Mouse (Mus musculus) urinary bladder, postnatal 25 days (tissue): Measurements from ENCODE around the gene Txnrd2.
A peak's percentile ranks its signal among the peaks of the same experiment; 100 is the strongest.

ENCODE experiments used
- DNase-seq: peaks from one replicate; pipeline ENCODE4 v3.0.0; 2022; ENCODE audit warnings: low spot score

Txnrd2 gene

DNA sequence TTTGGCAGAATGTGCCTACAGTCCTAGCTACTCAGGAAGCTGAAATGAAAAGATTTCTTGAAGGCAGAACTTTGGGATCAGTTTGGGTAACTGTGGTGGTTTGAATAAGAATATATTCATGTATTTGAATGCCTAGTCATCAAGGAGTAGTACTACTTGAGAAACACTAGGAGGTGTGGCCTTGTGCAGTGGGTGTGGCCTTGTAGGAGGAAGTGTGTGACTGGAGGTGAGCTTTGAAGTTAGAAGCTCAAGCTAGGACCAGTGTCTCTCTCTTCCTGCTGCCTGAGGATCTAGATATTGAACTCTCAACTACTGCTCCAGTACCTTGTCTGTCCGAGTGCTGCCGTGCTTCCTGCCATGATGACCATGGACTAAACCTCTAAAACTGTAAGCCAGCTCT, 59.9 kb downstream of the Txnrd2 start:
- no peak for DNase-seq

DNA sequence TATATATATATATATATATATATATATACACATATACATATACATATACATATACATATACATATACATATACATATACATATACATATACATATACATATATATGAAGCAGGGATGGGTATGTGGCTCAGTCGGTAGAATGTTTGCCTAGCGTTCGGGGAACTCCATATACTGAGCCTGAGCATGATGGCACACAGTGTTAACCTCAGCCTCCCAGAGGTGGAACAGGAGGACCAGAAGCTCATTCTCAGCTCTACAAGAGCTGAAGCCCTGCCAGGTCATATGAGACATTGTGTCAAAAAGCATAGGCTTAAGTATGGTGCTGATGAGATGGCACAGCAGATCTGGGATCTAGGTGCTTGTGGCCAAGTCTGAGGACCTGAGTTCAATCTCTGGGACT, 64.1 kb downstream of the Txnrd2 start:
- no peak for DNase-seq

DNA sequence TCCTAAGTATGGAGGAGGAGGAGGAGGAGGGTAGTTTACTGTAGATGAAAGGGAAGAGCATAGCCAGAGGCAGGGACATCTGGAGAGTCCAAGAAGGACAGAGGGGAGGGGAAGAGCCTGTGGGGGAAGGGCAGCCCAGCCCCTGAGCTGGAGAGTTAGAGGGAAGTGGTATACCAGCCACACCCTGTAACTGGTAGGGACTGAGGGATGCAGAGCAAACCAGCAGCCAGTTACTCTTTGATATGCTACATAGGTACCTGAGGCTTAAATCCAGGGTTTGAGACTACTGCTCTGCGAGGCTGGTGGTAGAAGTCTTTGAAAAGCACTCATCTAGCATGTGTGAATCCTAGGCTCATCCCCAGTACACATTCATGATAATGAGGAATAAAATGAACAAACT, 64.7 kb downstream of the Txnrd2 start:
- DNase-seq: no peak

DNA sequence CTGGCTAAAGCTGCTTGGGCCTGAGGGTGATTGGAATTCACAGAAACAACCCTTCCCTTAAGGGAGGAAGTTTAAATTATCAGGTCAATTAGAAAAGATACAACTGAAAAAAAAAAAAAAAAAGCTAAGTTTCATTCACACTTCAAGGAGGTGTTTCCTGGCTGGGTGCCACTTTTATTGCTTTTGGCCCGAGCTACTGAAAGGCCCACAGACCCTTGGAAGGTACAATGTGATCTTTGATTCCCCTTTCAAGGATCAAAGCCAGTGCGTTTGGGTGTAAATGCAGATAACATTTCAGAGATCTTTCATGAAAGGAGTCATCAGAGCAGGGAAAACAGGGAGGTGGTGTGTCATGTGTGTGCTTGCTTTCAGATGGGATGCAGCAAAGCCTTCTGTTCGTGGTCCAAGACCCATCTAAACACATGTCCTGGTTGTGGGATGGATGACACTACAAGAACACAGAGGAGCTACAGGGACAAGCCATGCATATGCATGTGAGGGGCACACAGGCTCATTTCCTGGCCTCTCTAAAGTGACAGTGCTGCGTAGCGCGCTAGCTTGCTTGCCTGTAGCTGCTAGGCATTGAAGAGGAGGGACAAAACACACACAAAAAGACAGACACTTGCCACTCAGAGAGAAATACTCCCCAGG, 71.8 kb downstream of the Txnrd2 start:
- no peak for DNase-seq

DNA sequence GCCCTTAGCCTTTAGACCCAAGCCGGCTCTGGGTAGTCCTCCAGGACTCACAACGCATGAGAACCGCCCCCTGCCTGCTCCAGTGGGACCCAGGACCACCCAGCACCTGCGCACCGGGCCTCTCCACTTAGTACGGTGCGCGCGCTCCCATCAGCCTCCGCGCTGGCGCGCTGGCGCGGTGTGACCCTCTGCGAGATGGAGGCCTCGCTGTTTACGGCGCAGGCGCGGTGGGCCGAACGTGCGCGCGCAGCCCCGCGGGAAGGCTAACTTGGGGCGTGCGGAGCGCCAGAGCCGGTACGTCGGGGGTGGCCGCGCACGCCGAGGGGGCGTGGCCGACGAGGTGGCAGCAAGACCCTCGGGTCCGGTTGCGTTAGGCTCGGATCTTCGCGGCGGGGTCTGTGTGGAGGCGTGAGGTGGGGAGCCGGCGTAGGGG, 72.4 kb downstream of the Txnrd2 start, which contains the start of the genes Gnb1l and Rtl10:
TSS of gene Gnb1l (plus strand) at position 156 of the 433 bp plus-strand sequence.
TSS of gene Rtl10 (plus strand) at position 344 of the 433 bp plus-strand sequence.
- peak; percentile 97 for DNase-seq

DNA sequence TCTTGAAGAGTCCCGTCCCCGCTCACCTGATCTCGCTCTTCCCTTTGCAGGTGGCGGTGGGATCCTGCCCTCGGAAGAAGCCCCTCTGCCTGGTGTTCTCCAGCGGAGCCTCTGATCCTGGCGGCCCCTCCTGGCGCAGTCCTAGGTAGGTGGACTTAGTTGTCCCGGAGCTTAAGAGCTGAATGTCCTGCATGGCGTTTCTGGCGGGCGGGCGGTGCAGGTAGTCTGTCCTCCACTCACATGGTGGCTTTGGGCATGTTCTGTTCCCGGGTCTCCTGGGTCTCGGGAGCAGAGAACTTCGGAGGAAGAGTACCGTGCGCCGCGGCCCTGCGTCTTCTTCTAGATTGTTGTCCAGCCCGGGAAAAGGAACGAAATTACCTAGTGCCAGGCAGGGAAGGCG, 72.8 kb downstream of the Txnrd2 start:
- no peak for DNase-seq

DNA sequence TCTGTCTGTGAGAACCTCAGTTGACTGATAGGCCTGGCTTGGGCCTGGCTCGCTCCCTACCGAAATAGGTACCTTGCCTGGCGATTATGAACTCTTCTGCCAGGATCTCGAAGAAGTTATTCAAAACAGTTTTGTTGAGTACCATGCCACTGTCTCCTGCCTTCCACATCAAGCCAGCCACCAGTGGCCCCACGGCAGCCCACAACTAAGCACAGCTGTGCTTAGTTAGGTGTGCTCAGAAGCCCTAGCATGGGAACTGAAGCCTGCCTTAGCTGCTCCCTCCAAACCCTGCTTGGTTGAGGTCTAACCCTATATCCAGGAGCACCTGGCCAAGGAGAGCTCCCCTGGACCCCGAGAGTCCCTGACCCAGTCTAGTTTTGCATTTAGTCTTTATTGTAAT, 75.3 kb downstream of the Txnrd2 start:
- no peak for DNase-seq

DNA sequence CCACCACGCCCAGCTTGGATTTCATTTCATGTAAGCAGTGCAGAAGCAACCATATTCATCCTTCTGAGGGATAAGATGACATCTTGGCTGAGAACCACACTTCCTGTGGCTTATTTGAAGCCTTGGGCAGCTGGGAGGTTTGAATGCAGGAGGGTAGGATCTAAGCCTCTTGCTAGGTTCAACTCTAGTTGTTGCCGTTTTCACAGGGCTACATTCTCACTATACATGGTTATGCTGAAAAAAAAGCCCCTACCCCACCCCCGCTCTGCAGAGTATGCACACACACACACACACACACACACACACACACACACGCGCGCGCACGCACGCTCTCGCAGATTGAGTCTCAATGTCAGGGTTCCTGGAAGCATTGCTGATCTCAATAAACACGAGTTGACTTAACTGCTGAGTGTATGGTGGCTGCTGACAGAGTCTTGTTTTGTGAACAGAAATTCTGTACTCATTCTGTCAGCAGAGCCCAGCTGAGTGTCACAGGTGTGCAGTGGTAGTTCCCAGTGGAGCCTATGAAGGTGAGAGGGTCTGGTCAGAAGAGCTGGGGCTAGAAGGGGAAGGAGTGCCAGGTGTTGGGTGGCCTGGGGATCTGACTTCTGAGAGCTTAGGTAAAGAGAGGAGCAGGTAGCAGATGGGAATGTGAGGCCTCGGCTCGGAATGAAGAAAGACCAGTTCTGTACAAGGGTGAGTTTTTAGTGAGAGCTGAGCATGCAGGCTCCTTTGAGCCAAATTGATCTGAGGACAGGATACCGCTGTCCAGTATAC, 77.6 kb downstream of the Txnrd2 start:
- DNase-seq: no peak

DNA sequence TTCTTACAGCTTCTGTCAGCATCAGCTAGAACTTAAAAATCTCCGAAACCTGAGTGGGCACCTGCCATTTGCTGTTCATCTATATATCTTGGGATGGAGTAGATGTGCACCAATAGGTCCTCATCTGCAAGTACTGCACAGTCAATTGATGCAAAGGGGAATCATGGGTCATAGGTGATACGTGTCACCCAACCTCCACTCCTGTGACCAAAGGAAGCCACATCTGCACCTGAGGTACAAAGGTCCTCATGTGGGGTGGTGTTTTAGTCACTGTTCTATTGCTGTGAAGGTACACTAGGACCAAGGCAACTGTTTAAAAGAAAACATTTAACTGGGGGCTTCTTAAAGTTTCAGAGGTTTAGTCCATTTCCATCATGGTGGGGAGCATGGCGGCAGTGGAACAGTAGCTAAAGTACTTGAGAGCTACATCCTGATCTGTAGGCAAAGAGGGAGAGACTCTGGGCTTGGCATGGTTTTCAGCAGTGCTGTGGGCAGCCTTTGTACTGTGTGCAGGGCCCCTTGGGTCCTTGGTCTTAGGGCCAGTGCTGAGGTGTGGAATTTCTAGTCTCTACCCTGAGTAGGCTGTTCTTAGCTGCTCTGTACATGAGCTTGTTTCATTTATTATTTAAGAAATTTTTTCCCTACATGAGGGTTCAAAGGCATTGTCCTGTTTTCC, 80.5 kb downstream of the Txnrd2 start:
- DNase-seq: no peak

DNA sequence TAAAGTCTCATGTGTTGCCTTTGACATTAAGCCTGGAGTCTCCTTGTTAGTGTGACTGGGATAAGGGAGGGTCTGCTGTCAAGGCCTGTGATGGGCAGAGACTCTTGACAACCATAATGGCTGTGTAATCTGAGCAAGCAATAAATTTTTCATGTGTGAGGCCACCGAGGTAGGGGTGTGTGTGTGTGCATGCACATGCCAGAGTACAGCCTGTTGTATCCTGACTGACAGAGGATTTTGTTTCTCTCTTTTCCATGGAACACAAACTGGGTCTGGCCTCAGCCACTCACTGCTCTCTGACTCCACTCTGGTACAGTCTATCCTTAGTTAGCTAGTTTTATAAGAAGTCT, 81.0 kb downstream of the Txnrd2 start:
- DNase-seq: no peak

DNA sequence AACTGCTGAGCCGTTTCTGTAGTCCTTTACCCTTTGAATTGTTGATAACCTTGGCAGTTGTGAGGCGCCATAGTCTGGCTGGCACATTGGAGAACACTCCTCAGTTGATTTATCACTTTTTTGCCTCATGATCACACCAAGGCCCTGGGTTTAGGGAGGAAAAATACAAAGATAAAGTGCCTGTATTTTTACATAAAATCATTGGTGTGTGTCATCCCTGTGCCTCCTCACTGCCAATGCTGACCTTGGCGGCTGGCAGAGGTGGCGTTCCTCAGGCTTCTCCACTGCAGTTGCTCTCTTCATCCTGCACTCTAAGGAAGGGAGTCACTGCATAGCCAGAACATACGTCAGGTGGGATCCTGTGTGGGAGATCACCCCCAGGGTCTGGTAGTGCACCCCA, 85.6 kb downstream of the Txnrd2 start:
- DNase-seq: no peak

DNA sequence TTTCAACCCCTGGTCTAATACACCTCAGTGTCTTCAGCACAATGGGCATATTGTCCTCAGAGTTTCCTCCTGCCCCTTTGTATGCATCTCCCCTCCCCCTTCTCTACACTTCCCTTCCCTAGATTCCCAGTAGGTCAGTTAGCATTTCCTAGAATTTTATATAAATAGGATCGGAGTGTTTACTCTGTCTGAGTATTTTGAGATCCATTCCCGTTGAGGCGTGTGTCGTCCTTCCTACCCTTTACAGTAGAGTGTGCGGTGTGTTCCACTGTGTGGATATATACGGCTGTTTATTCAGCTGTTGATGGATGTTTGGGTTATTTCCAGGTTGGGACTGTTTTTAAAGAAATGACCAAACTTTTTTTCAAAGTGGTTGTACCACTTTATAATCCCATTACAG, 87.3 kb downstream of the Txnrd2 start:
- no peak for DNase-seq

DNA sequence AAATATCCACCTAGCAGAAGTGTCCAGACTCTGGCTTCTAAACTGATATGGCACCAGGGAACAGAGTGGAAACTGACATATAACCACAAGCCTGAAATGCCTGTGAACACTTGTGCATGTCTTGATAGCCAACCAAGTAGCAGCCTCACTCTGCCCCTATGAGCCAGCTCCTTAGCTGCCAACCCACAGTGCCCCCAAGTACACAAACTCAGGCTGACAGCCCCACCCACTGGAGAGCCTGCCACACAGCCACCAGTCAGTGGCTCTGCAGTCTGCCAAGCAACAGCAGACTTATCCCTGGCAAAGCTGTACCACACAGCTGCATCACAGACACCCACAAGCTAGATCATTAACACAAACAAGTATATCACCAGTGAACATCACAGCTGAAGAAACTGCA, 91.9 kb downstream of the Txnrd2 start:
- no peak for DNase-seq

DNA sequence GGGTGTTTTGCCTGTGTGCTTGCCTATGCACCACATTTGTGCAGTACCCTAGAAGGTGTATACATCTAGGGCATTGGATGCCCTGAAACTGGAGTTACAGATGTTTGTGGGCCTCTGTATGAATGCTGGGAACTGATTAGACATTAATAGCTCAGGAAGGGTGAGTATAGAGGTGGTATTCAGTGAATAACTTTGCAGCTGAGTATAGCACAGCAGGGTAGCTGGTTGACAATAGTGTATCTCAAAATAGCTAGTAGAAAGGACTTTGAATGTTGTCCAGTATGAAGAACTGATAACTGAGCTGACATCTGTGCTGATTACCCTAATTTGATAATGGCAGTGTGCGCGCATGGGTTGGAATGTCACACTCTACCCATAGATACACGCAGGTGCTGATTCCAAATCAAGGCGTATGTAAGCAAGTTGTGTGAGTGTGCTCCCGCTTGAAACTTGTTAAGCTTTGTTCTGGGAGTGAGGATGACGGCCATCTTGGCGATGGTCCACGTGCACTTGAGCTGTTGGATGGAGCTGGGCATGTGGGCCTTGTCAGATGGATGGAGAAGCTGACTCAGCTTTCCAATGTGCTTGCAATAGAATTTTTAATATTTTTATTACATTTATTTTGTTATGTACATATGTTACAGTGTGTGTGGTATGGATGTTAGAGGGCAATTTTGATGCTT, 97.5 kb downstream of the Txnrd2 start:
- DNase-seq: no peak

DNA sequence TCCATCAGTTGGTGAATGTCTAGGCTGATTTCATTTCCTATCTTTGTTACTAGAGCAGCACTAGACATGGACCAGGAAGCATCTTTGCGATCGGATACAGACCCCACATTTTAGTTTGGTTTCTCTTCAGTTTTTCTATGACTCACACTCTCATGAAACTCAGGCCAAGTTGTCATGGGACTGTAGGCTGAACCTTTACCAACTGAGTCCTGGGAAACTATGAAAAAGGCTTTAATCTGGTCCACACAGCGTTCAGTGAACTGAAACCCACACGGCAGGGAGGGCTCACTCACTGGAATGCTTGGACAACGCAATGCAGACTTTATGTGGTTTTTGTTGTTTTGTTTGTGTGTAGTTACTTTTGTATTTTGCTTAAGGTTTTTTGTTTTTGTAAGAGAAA, 102.5 kb downstream of the Txnrd2 start:
- no peak for DNase-seq
